Mouse (Mus musculus): ENCODE measurements around the gene Usp4. TPM values are rescaled to one million over a fixed set of nuclear protein-coding genes. Genes with fewer than 3 reads are reported as not detected.
A peak's percentile ranks its signal among the peaks of the same experiment; 100 is the strongest.

Usp4 gene
- polyA plus RNA-seq, 1 experiment from 2014 or later: 143 TPM

DNA sequence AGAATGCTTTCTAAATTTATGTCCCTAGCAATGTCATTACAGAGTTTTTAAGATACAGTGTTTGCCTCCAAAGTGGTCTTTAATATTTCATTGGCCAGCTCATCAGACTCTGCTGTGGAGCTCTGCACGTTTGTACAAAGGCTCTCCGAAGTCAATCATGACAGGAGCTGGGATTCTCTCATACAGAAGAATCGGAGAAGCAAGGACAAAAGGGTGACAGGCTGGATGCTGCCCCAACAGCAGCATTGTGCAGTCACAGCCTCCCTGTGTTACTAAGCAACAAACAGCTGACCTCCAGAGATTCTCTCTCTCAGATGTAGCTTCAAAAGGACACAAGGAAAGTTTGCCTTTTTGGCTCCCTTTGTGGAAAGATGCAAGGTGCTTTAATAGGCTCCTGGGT, 88.5 kb downstream of the Usp4 start, which contains the start of gene BC048562:
BC048562 (plus strand) TSS at position 301 of the 400 bp plus-strand sequence.
- H3K9ac ChIP-seq (replicated peaks): no peak within 1 kb of the TSS

GRCm38 (mm10) chr9:108439176-108439575, 91.5 kb downstream of the Usp4 start:
- Histone ChIP-seq H3K4me3 (replicated peaks) (no peak overlapping the region), H3K9me3 (no peaks in the 10 kb centered on the region), H3K9ac (replicated peaks) (no peak overlapping the region), H3K4me1 (replicated peaks) (peaks cover 20% of the 10 kb centered on the region), H3K4me2 (replicated peaks) (no peak overlapping the region), H3K36me3 (no peaks in the 10 kb centered on the region), H3K27ac (no peak overlapping the region), H3K27me3 (no peaks in the 10 kb centered on the region)
- 76% methylated on average over 6 of the region's 6 CpGs for WGBS
- ATAC-seq: no peak

More for the DNA sequence above, 88.5 kb downstream of the Usp4 start, which contains the start of gene BC048562:
- 27% methylated on average over 3 of the region's 3 CpGs for WGBS
- peaks cover 20% of the 10 kb centered on the region for H3K4me1 ChIP-seq (replicated peaks)
- no peak for ATAC-seq
- H3K36me3 ChIP-seq: no peaks in the 10 kb centered on the region
- no peaks in the 10 kb centered on the region for H3K9me3 ChIP-seq
- H3K27ac ChIP-seq: 0 out of 2 replicates have a peak within 1 kb of the TSS, but pooled peaks have one; percentile 22
- no peaks in the 10 kb centered on the region for H3K27me3 ChIP-seq
- H3K4me3 ChIP-seq (replicated peaks): no peak within 1 kb of the TSS
- no peak within 1 kb of the TSS for H3K4me2 ChIP-seq (replicated peaks)

DNA sequence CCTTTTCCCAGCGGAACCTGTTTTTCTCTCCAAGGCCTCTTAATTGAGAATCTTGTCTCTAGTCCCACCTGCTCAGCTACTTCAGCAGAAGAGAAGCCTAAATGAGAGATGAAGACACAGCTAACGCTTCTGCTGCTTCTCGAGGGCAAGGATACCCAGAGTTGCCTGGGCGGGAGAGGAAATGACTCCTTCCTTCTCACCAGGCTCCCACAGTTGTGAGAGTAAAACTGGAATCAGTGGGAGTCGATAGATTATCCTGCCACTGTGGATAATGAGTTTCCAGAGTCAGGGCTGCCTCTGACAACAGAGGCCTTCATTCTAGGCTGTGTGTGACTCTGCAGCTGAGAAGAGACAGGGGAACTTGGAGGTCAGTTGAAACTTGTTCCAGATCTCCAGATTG, 92.8 kb downstream of the Usp4 start:
- H3K9me3 ChIP-seq: no peaks in the 10 kb centered on the region
- peaks cover 20% of the 10 kb centered on the region for H3K4me1 ChIP-seq (replicated peaks)
- no peak overlapping the region for H3K27ac ChIP-seq
- ATAC-seq: no peak
- 67% methylated on average over 5 of the region's 5 CpGs for WGBS
- no peak overlapping the region for H3K4me2 ChIP-seq (replicated peaks)
- H3K4me3 ChIP-seq (replicated peaks): no peak overlapping the region
- no peak overlapping the region; the same call in 1 of the 2 replicates for H3K9ac ChIP-seq (replicated peaks)
- no peaks in the 10 kb centered on the region for H3K36me3 ChIP-seq
- no peaks in the 10 kb centered on the region for H3K27me3 ChIP-seq

DNA sequence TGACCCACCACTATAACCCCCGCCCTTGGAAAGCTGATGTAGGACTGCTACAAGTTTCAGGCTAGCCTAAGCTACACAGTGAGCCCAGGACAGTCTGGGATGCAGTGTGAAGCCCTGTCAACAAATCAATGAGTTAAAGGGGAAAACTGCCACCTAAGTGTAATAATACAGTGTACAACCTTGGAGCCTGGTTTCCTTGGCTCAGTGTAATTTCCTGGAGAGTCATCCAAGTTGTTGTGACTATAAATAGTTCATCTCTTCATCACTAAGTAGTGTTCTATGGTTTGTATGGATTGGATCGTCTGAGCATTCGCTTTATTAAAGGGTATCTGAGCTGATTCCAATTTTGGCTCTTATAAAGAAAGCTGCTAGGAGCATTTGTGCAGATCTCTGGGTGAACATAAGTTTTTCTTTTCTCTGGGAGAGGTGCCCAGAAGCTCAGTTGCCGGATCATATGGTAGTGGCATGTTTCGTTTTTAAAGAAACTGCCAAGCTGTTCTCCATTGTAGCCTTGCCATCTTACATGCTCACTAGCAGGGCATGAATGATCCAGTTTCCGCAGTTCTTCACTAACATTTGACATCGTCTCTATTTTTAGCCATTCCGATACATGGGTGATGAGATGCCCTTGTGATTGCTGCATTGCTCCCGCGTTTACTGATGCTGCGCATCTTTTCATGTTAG, 93.7 kb downstream of the Usp4 start:
- no peak for ATAC-seq

More for the DNA sequence above, 93.7 kb downstream of the Usp4 start:
- no peak overlapping the region for H3K4me3 ChIP-seq (replicated peaks)
- no peak overlapping the region for H3K4me2 ChIP-seq (replicated peaks)
- H3K36me3 ChIP-seq: no peaks in the 10 kb centered on the region
- no peaks in the 10 kb centered on the region for H3K9me3 ChIP-seq
- H3K9ac ChIP-seq (replicated peaks): no peak overlapping the region
- H3K4me1 ChIP-seq (replicated peaks): peaks cover 17% of the 10 kb centered on the region
- WGBS: 94% methylated on average over 11 of the region's 11 CpGs
- H3K27me3 ChIP-seq: no peaks in the 10 kb centered on the region
- H3K27ac ChIP-seq: no peak overlapping the region

Other genes starting within 250 kb of the Usp4 start
- gene Bsn, start 157.5 kb upstream of the Usp4 start, polyA plus RNA-seq (2015; fragmentation: Nextera tagmentation; extraction: Ambion mirVana): 7.1 and 8.0 TPM in 2 replicates
- gene Dag1, start 83.9 kb upstream of the Usp4 start, polyA plus RNA-seq (2015; fragmentation: Nextera tagmentation; extraction: Ambion mirVana): 50.5 and 57.8 TPM in 2 replicates
- gene Nicn1, start 57.4 kb upstream of the Usp4 start, polyA plus RNA-seq (2015; fragmentation: Nextera tagmentation; extraction: Ambion mirVana): 118 TPM in 2 replicates
- gene Amt, start 51.0 kb upstream of the Usp4 start, polyA plus RNA-seq (2015; fragmentation: Nextera tagmentation; extraction: Ambion mirVana): 33.6 and 35.5 TPM in 2 replicates
- 288 and 306 TPM in 2 replicates for gene Rhoa, start 41.7 kb upstream of the Usp4 start, polyA plus RNA-seq (2015; fragmentation: Nextera tagmentation; extraction: Ambion mirVana)
- gene Tcta, start 41.7 kb upstream of the Usp4 start, polyA plus RNA-seq (2015; fragmentation: Nextera tagmentation; extraction: Ambion mirVana): 52.6 and 57.5 TPM in 2 replicates
- gene Gpx1, start 8.9 kb upstream of the Usp4 start, polyA plus RNA-seq (2015; fragmentation: Nextera tagmentation; extraction: Ambion mirVana): 474 and 511 TPM in 2 replicates
- gene 1700102P08Rik, start 45.0 kb downstream of the Usp4 start, polyA plus RNA-seq (2015; fragmentation: Nextera tagmentation; extraction: Ambion mirVana): 2.1 and 2.2 TPM in 2 replicates
- 1.3 and 1.7 TPM in 2 replicates for gene Ccdc36, start 80.6 kb downstream of the Usp4 start, polyA plus RNA-seq (2015; fragmentation: Nextera tagmentation; extraction: Ambion mirVana)
- not detected in 2 replicates for gene BC048562, start 88.6 kb downstream of the Usp4 start, polyA plus RNA-seq (2015; fragmentation: Nextera tagmentation; extraction: Ambion mirVana)
- 59.7 and 63.5 TPM in 2 replicates for gene Ccdc71, start 112.7 kb downstream of the Usp4 start, polyA plus RNA-seq (2015; fragmentation: Nextera tagmentation; extraction: Ambion mirVana)
- gene Klhdc8b, start 113.7 kb downstream of the Usp4 start, polyA plus RNA-seq (2015; fragmentation: Nextera tagmentation; extraction: Ambion mirVana): 75.7 and 84.8 TPM in 2 replicates
- 20.0 and 24.1 TPM in 2 replicates for gene Lamb2, start 131.9 kb downstream of the Usp4 start, polyA plus RNA-seq (2015; fragmentation: Nextera tagmentation; extraction: Ambion mirVana)
- gene Usp19, start 142.7 kb downstream of the Usp4 start, polyA plus RNA-seq (2015; fragmentation: Nextera tagmentation; extraction: Ambion mirVana): 75.9 and 91.9 TPM in 2 replicates
- 70.2 and 70.5 TPM in 2 replicates for gene Qars, start 159.9 kb downstream of the Usp4 start, polyA plus RNA-seq (2015; fragmentation: Nextera tagmentation; extraction: Ambion mirVana)
- gene Qrich1, start 169.0 kb downstream of the Usp4 start, polyA plus RNA-seq (2015; fragmentation: Nextera tagmentation; extraction: Ambion mirVana): 141 and 146 TPM in 2 replicates
- 108 and 115 TPM in 2 replicates for gene Impdh2, start 212.4 kb downstream of the Usp4 start, polyA plus RNA-seq (2015; fragmentation: Nextera tagmentation; extraction: Ambion mirVana)
- gene Ndufaf3, start 219.6 kb downstream of the Usp4 start, polyA plus RNA-seq (2015; fragmentation: Nextera tagmentation; extraction: Ambion mirVana): 73.7 and 79.2 TPM in 2 replicates
- 321 and 345 TPM in 2 replicates for gene Dalrd3, start 222.0 kb downstream of the Usp4 start, polyA plus RNA-seq (2015; fragmentation: Nextera tagmentation; extraction: Ambion mirVana)
- 364 and 380 TPM in 2 replicates for gene Wdr6, start 230.9 kb downstream of the Usp4 start, polyA plus RNA-seq (2015; fragmentation: Nextera tagmentation; extraction: Ambion mirVana)
- 24.6 and 27.7 TPM in 2 replicates for gene P4htm, start 249.8 kb downstream of the Usp4 start, polyA plus RNA-seq (2015; fragmentation: Nextera tagmentation; extraction: Ambion mirVana)